Mouse (Mus musculus) thymus, postnatal 36 days (tissue): ENCODE results near the gene 4930503B20Rik.

Source experiments
- DNase-seq, 2 experiments: peaks; one replicate each; pipeline ENCODE4 v3.0.0; 2022; ENCODE audit warnings: mixed read lengths in 2 of 2

The 4930503B20Rik gene

GRCm38 (mm10) chr3:146649311-146649894 lies 1.7 kb downstream of the 4930503B20Rik start:
- no peak for DNase-seq

GRCm38 (mm10) chr3:146641818-146642427 lies 9.2 kb downstream of the 4930503B20Rik start:
- DNase-seq, result no peak

GRCm38 (mm10) chr3:146632506-146632905 lies 18.6 kb downstream of the 4930503B20Rik start:
- DNase-seq, result no peak

GRCm38 (mm10) chr3:146628227-146628982 lies 22.7 kb downstream of the 4930503B20Rik start:
- no peak for DNase-seq

GRCm38 (mm10) chr3:146625766-146626165 lies 25.4 kb downstream of the 4930503B20Rik start:
- DNase-seq, result no peak

- no peak for DNase-seq
Measured at GRCm38 (mm10) chr3:146621966-146622365, 29.2 kb downstream of the 4930503B20Rik start.

GRCm38 (mm10) chr3:146620555-146621249 lies 30.4 kb downstream of the 4930503B20Rik start:
- DNase-seq, result no peak

GRCm38 (mm10) chr3:146620101-146620500 lies 31.0 kb downstream of the 4930503B20Rik start:
- no peak for DNase-seq

GRCm38 (mm10) chr3:146618357-146618756 lies 32.8 kb downstream of the 4930503B20Rik start:
- no peak for DNase-seq

GRCm38 (mm10) chr3:146617946-146618345 lies 33.2 kb downstream of the 4930503B20Rik start:
- DNase-seq, result no peak

- DNase-seq, result no peak
Measured at GRCm38 (mm10) chr3:146616533-146617283, 34.4 kb downstream of the 4930503B20Rik start.

GRCm38 (mm10) chr3:146615496-146615895 lies 35.6 kb downstream of the 4930503B20Rik start, which contains the start of gene Dnase2b:
TSS of gene Dnase2b (minus strand) at chr3:146615596.
- DNase-seq, result no peak

- no peak for DNase-seq
Measured at GRCm38 (mm10) chr3:146611821-146612220, 39.3 kb downstream of the 4930503B20Rik start.

GRCm38 (mm10) chr3:146611261-146611660 lies 39.9 kb downstream of the 4930503B20Rik start:
- no peak for DNase-seq

GRCm38 (mm10) chr3:146610322-146610721 lies 40.8 kb downstream of the 4930503B20Rik start:
- no peak for DNase-seq

GRCm38 (mm10) chr3:146607368-146607767 lies 43.7 kb downstream of the 4930503B20Rik start:
- DNase-seq, result no peak

- DNase-seq, result no peak
Measured at GRCm38 (mm10) chr3:146604647-146605046, 46.5 kb downstream of the 4930503B20Rik start.

- DNase-seq, result no peak
Measured at GRCm38 (mm10) chr3:146602531-146602930, 48.6 kb downstream of the 4930503B20Rik start.

GRCm38 (mm10) chr3:146601205-146601604 lies 49.9 kb downstream of the 4930503B20Rik start:
- DNase-seq, result no peak

GRCm38 (mm10) chr3:146599198-146599900 lies 51.8 kb downstream of the 4930503B20Rik start:
- no peak for DNase-seq

- DNase-seq, result no peak
Measured at GRCm38 (mm10) chr3:146598411-146598810, 52.7 kb downstream of the 4930503B20Rik start.

GRCm38 (mm10) chr3:146596864-146597263 lies 54.3 kb downstream of the 4930503B20Rik start:
- no peak for DNase-seq
